Comparison of ENCODE assay signal across 8 mouse cellular contexts in genomic region chr16:49951925-49952523, GRCm38 (mm10).
A peak's percentile ranks its signal among the peaks of the same experiment; 100 is the strongest.
DNase-seq lines count a peak whose midpoint lies in the region; ATAC-seq lines count a peak whose summit lies in the region.

No protein-coding gene starts in this region.

- DNase-seq in forebrain, embryonic 11.5 days (ENCODE audit: low spot score) = no peak
- DNase-seq in MN1 (ENCODE audit: low spot score) = peak; percentile 58
- peak; percentile 55 for DNase-seq in induced T-regulatory cell, adult 2 months (ENCODE audit: low read depth)
- peak; percentile 75 for DNase-seq in lung, postnatal 10 days
- DNase-seq in layer of hippocampus, adult 8-10 months (ENCODE audit: low spot score in 2 of 2) = no peak
- no peak for DNase-seq in left cerebral cortex, adult 9 months (ENCODE audit: low spot score in 2 of 2)
- DNase-seq in right cerebral cortex, adult 2 months (ENCODE audit: low spot score in 2 of 2) = no peak

- no peak overlapping the region for H3K4me2 ChIP-seq in forebrain, embryonic 16.5 days (ENCODE audit: low read length)
- H3K4me2 ChIP-seq in forebrain, embryonic 11.5 days (ENCODE audit: low read depth, low read length, severe bottlenecking) = no peak overlapping the region

- no peaks in the 10 kb centered on the region for H3K36me3 ChIP-seq in forebrain, embryonic 16.5 days (ENCODE audit: control insufficient read depth, insufficient read depth)
- H3K36me3 ChIP-seq in forebrain, embryonic 11.5 days (ENCODE audit: control insufficient read depth, insufficient read depth, low read length) = no peaks in the 10 kb centered on the region

- ATAC-seq in forebrain, embryonic 16.5 days = 0 out of 2 replicates have a peak, but pooled peaks have one; percentile 22
- no peak for ATAC-seq in forebrain, embryonic 11.5 days (replicated peaks; ENCODE audit: low FRiP score)

- peaks cover 6% of the 10 kb centered on the region; the same call in 1 of the 2 replicates for H3K4me1 ChIP-seq in forebrain, embryonic 16.5 days (replicated peaks; ENCODE audit: control insufficient read depth, insufficient read depth, low read length)
- no peaks in the 10 kb centered on the region for H3K4me1 ChIP-seq in forebrain, embryonic 11.5 days (replicated peaks; ENCODE audit: control insufficient read depth, insufficient read depth, low read length)

- no peaks in the 10 kb centered on the region for H3K9me3 ChIP-seq in forebrain, embryonic 16.5 days (ENCODE audit: control insufficient read depth, low read length)
- no peaks in the 10 kb centered on the region for H3K9me3 ChIP-seq in forebrain, embryonic 11.5 days (ENCODE audit: control insufficient read depth, low read length)

- WGBS in forebrain, embryonic 16.5 days = 78% methylated on average over 8 of the region's 8 CpGs
- 79% methylated on average over 8 of the region's 8 CpGs for WGBS in forebrain, embryonic 11.5 days

- H3K4me3 ChIP-seq in forebrain, embryonic 16.5 days (replicated peaks; ENCODE audit: low read length) = no peak overlapping the region
- H3K4me3 ChIP-seq in forebrain, embryonic 11.5 days (ENCODE audit: low read depth, low read length) = no peak overlapping the region

- no peak overlapping the region for H3K9ac ChIP-seq in forebrain, embryonic 16.5 days (replicated peaks; ENCODE audit: low read depth, low read length)
- H3K9ac ChIP-seq in forebrain, embryonic 11.5 days (ENCODE audit: low read length) = no peak overlapping the region

- no peaks in the 10 kb centered on the region for H3K27me3 ChIP-seq in forebrain, embryonic 16.5 days (replicated peaks; ENCODE audit: control insufficient read depth, insufficient read depth, low read length)
- no peaks in the 10 kb centered on the region for H3K27me3 ChIP-seq in forebrain, embryonic 11.5 days (ENCODE audit: control insufficient read depth, insufficient read depth, low read length)

- no peak overlapping the region for H3K27ac ChIP-seq in forebrain, embryonic 16.5 days (ENCODE audit: low read length)
- H3K27ac ChIP-seq in forebrain, embryonic 11.5 days (ENCODE audit: low read depth, low read length) = no peak overlapping the region

Comparison
In these comparisons a context has a peak if more than half of its experiments do, and no peak if none do; other contexts are left out.
1. DNase-seq: peak in MN1 (single experiment), induced T-regulatory cell, adult 2 months (single experiment) and lung, postnatal 10 days (single experiment); none in forebrain, embryonic 11.5 days (single experiment), layer of hippocampus, adult 8-10 months (0 of 2), left cerebral cortex, adult 9 months (0 of 2) and right cerebral cortex, adult 2 months (0 of 2).